Mouse (Mus musculus): Measurements from ENCODE around the gene Itpr2. TPM values are rescaled to one million over a fixed set of nuclear protein-coding genes. Genes with fewer than 3 reads are reported as not detected.
"Not testable (repeated sequence)": the region's sequence is repeated elsewhere in the genome, so short reads cannot be mapped to it uniquely, and the experiment has no call there.

Itpr2 gene
- total RNA-seq, 2 experiments from 2014 or later: 7.9 to 9.6 TPM

DNA sequence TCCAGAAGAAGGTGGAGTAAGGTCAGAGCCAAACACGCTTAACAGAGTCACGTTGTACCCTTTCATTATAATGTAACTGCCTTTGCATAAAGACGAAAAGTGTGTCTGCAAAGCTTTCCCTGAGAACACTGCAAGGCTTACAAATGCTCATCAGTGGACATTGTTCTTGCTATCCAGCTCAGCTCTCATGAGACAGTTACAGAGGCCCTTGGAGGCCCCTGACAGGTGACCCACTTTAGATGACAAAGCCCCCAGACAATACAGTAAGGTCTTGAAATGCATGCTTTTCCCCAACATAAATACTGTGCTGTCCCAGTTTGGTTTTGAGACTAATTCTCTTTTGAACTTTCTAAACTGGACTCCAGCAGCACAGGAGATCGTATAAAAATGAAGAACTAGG is 27.9 kb downstream of the Itpr2 start:
- no peak for DNase-seq
- intact Hi-C loops (cut with DNase I): no loop called here

DNA sequence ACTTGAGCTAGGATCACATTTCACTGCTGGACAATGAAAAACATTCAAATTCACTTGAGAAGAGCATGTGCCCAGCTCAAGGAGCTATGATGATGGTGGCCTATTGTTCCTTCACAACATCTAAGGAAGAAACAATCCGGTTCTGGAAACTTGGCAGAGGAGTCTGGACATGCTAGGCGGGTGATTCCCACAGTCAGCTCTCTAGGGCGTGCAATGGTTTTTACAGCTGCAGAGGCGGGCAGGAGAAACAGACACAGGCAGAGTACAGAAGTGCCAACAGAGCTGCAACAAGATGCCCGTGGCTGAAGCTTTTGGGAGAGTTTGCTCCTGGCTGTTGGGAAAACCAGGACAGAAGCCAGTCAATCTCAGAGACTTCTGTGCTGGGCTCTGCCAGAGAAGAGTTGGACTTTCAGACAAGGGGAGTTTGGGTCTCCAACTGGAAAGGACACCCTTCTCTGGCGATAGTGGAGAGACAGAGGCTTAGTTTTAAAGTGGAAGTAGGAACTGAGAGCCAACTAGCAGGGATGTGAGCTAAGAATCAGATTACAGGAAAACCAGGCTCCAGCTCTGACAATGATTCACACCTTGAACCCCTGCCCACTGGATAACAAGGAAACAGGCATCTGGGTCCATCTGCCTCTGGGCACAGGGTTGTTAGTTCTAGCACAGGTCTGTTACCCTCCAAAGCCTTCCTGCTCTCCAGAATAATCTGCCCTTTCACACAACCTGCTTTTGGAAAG is 28.6 kb downstream of the Itpr2 start:
- peak; percentile 27 to 43 for DNase-seq
- intact Hi-C loops (cut with DNase I): no loop called here

DNA sequence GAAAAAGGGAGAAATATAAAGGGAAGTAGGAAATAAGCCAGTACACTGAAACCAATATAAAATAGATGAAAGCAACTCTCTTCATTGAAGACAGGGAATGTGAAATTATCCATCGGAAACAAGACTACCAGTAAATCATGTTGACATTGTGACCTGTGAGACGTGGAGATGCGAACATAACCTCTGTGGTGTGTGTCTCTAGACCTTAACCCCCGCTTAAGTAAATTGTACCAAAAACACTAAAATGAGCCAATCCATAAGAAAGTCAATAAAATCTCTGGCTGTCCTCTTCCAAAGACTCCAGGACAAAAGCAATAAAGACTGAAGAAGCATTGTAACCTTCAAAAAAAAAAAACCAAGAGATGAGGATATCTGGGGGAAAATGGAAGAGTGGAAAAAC is 31.6 kb downstream of the Itpr2 start:
- DNase-seq: no peak
- intact Hi-C loops (cut with DNase I): no loop called here

- DNase-seq: peak; percentile 22
Observed at GRCm38 (mm10) chr6:146469936-146470335, 32.1 kb downstream of the Itpr2 start.

GRCm38 (mm10) chr6:146468361-146468760 is 33.7 kb downstream of the Itpr2 start:
- DNase-seq: no peak
- intact Hi-C loops (cut with DNase I): no loop called here

More at GRCm38 (mm10) chr6:146469936-146470335, 32.1 kb downstream of the Itpr2 start:
- intact Hi-C loops (cut with DNase I): no loop called here

- DNase-seq; intact Hi-C loops (cut with DNase I): not testable (repeated sequence)
Observed at GRCm38 (mm10) chr6:146464645-146465042, 37.4 kb downstream of the Itpr2 start.

GRCm38 (mm10) chr6:146464014-146464644 is 37.9 kb downstream of the Itpr2 start:
- no peak for DNase-seq
- intact Hi-C loops (cut with DNase I): no loop called here

- intact Hi-C loops (cut with DNase I): no loop called here
- DNase-seq: no peak
Observed at GRCm38 (mm10) chr6:146460936-146461335, 41.1 kb downstream of the Itpr2 start.

- DNase-seq: no peak
- intact Hi-C loops (cut with DNase I): no loop called here
Observed at GRCm38 (mm10) chr6:146458436-146458835, 43.6 kb downstream of the Itpr2 start.

- intact Hi-C loops (cut with DNase I): no loop called here
- no peak for DNase-seq
Observed at GRCm38 (mm10) chr6:146456741-146457140, 45.3 kb downstream of the Itpr2 start.

DNA sequence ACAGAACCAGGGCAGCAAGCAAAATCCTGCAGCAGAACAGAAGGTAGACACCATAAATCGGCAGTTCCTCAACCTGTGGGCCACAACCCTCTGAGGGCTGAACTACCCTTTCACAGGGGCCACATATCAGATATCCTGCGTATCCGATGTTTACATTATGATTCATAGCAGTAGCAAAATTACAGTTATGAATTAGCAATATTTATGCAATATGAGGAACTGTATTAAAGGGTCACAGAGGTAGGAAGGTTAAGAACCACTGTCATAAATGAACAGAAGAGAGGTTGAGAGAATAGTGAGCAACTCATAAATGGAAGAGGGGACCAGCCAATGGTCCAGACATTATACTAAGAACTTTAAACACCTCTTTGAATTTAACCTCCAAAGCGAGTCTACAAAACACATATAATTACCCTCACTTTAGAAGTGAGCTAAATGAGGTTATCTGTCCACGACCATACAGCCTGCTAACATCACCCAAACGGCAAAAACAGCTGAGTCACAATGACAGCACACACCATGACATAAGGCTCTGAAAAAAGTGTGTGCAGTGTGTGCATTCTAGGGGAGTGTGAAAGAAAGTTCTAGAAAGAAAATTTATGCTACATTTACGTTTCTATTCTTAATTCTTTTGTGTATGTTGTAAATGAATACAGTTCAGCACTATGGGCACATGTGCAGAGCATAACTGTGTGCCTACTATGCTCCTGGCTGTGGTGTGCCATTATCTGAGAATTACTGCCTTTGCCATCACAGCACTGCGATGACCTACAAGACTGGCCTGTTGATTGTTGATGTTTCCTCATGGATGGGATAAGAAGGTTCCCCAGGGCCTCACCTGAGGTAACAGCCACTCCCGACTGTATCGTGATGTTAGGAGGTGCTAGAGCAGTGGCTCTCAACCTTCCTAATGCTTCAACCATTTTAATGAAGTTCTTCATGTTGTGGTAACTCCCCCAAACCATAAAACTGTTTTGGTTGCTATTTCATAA is 47.2 kb downstream of the Itpr2 start:
- DNase-seq: no peak
- intact Hi-C loops (cut with DNase I): no loop called here

- intact Hi-C loops (cut with DNase I): no loop called here
- no peak for DNase-seq
Observed at GRCm38 (mm10) chr6:146452474-146452873, 49.5 kb downstream of the Itpr2 start.

DNA sequence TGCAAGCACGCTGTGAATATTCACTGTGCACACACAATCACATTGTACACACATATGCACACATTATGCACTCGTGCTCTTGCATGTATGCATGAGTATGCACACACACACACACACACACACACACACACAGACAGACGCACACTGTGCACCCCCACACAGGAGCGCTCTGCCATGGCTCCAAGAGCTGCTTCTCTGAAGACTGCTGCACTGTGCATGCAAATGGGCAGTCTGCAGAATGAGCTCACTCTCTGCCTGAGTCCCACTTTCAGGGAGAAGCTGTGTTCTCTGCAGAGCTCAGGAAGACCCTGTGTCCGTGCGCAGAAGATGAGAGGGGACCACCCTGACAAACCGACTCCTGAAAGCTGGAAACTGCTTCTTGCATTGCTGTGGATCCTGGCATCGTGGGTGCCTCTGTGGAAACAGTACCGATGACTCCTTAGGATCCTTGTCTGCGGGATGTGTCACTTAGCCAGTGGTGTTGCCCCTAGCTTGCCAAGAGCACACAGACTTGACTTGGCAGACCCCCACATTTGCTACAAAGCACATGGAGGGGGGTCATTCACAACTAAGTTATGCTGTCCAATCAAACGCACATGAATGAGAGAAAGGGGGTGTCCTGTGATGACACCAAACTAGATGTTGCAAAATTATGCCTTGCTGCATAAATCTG is 55.9 kb downstream of the Itpr2 start:
- DNase-seq: no peak
- intact Hi-C loops (cut with DNase I): no loop called here

- intact Hi-C loops (cut with DNase I): no loop called here
Observed at GRCm38 (mm10) chr6:146439826-146440225, 62.2 kb downstream of the Itpr2 start.

GRCm38 (mm10) chr6:146439071-146439818 is 62.8 kb downstream of the Itpr2 start:
- intact Hi-C loops (cut with DNase I): no loop called here

More at GRCm38 (mm10) chr6:146439826-146440225, 62.2 kb downstream of the Itpr2 start:
- DNase-seq: no peak

DNA sequence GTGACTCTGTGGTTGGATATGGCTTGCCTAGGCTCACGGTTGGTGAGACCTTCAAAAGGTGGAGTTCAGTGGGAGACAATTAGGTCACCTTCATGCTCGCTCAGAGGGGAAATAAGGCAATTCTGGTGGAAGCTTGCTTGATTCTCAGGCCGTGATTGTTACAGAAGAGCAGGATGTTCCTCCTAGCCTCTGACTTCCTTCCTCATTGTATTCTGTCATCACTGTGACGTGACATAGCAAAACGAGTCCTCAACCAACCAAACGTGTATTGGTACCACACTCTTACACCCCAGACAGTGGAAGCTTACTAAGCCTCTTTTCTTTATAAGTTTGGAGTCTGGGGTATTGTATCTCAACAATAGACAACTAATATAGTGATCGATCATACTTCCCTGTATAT is 64.0 kb downstream of the Itpr2 start:
- DNase-seq: no peak
- intact Hi-C loops (cut with DNase I): no loop called here

More at GRCm38 (mm10) chr6:146439071-146439818, 62.8 kb downstream of the Itpr2 start:
- no peak for DNase-seq

DNA sequence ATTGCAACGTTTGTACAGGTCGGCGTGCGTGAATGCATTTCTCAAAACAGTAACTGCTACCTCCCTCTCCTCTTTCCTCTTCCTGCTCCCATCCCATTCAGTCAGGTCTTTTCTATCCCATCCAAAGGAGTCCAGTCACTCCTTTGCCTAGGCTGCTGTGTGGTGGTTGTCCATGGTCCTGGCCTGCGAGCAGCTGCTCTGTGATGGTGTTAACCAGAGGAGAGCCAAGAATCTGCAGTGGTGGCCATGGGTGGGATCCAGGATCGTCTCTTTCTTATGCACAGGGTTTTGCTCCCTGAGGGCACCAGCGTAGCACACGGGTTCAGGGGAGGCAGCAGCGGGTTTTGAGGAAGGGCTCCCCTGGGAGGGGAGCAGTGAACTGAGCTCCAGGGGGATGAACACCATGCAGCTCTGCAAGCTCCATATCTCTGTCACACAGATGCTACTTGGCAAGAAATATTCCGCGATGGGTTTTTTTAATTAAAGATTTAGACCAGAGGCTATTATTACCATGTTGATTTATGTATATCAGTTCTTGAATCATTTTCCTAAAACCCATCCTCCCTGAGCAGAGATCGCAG is 65.0 kb downstream of the Itpr2 start:
- intact Hi-C loops (cut with DNase I): no loop called here
- no peak for DNase-seq

- DNase-seq: no peak
- intact Hi-C loops (cut with DNase I): no loop called here
Observed at GRCm38 (mm10) chr6:146434217-146434616, 67.8 kb downstream of the Itpr2 start.

- DNase-seq: no peak
- intact Hi-C loops (cut with DNase I): no loop called here
Observed at GRCm38 (mm10) chr6:146432218-146432865, 69.7 kb downstream of the Itpr2 start.
